22 mouse cellular contexts compared by ENCODE assay signal in the genomic region with DNA sequence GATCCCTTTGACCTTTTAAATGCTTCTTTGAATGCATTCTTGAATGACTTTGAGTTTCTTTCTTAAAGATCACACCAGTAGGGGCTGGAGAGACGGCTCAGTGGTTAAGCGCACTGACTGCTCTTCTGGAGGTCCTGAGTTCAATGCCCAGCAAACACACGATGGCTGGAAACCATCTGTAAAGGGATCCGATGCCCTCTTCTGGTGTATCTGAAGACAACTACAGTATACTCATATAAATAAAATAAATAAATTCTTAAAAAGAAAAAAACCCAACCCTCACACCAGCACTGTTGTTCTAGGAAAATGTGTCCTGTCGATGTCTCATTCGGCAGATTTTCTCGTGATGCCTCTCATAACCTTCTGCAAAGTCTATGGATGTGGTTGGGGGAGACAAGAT.
A peak's percentile ranks its signal among the peaks of the same experiment; 100 is the strongest.
DNase-seq lines count a peak whose midpoint lies in the region; ATAC-seq and TF ChIP-seq lines count a peak whose summit lies in the region.
"Had no signal": no experiment of that assay in that cellular context is flagged by ENCODE, and none has a peak within 500 bp of the region (broad histone marks: within the 10 kb centered on the region; RNA-seq: fewer than 3 reads in every experiment).

No protein-coding gene starts in this region.

- H3K4me2 ChIP-seq in liver, postnatal 0 days (ENCODE audit: low read depth, low read length): no peak overlapping the region
- H3K4me2 ChIP-seq in liver, embryonic 11.5 days: no peak overlapping the region
- H3K4me2 ChIP-seq in stomach, postnatal 0 days (replicated peaks; ENCODE audit: low read depth): no peak overlapping the region
- H3K4me2 ChIP-seq: forebrain, embryonic 12.5 days; limb, embryonic 12.5 days; liver, embryonic 13.5 days had no signal

- no peak for DNase-seq in gastrocnemius, adult 2 months
- DNase-seq in gastrocnemius, postnatal 36 days: no peak
- no peak for DNase-seq in liver, postnatal 0 days
- DNase-seq in liver, embryonic 11.5 days (ENCODE audit: low spot score): no peak
- DNase-seq in Patski (ENCODE audit: low read depth, low spot score): no peak
- no peak for DNase-seq in stomach, postnatal 0 days (ENCODE audit: low spot score)
- DNase-seq in right cerebral cortex, postnatal 36 days (ENCODE audit: low spot score in 2 of 2): no peak
- DNase-seq: adrenal gland, postnatal 25 days; B cell, adult 2 months; cerebellum, adult 2 months; cerebellum, postnatal 36 days; gastrocnemius, postnatal 25 days; kidney, adult 18-20 months; liver, embryonic 13.5 days; midbrain, embryonic 14.5 days; right cerebral cortex, postnatal 25 days; thymus, postnatal 14 days had no signal

- POLR2A ChIA-PET in Patski (lab: Charles Lee): no interaction called here

- no peak overlapping the region for H3K9ac ChIP-seq in liver, postnatal 0 days (replicated peaks)
- H3K9ac ChIP-seq in liver, embryonic 11.5 days (ENCODE audit: low read depth, low read length): no peak overlapping the region
- H3K9ac ChIP-seq in stomach, postnatal 0 days (ENCODE audit: low read length): no peak overlapping the region
- H3K9ac ChIP-seq: forebrain, embryonic 12.5 days; limb, embryonic 12.5 days; liver, embryonic 13.5 days had no signal

- in situ Hi-C loops in Patski (cut with MboI; ENCODE audit: low pct_unique_long_range_greater_than_20kb): no loop called here

- no peak for ATAC-seq in liver, postnatal 0 days
- ATAC-seq in liver, embryonic 11.5 days (replicated peaks; ENCODE audit: low FRiP score): no peak
- ATAC-seq in Patski: no peak
- ATAC-seq in stomach, postnatal 0 days (ENCODE audit: low FRiP score, low TSS enrichment): no peak
- ATAC-seq: hindbrain, postnatal 0 days had no signal

- H3K36me3 ChIP-seq in liver, postnatal 0 days (replicated peaks; ENCODE audit: insufficient read depth, low read length): no peaks in the 10 kb centered on the region
- no peaks in the 10 kb centered on the region for H3K36me3 ChIP-seq in liver, embryonic 11.5 days (ENCODE audit: control insufficient read depth, insufficient read depth, low read length)
- no peaks in the 10 kb centered on the region for H3K36me3 ChIP-seq in stomach, postnatal 0 days (ENCODE audit: control insufficient read depth, insufficient read depth, low read length)
- H3K36me3 ChIP-seq: forebrain, embryonic 12.5 days; hindbrain, embryonic 10.5 days; limb, embryonic 12.5 days; liver, embryonic 13.5 days had no signal

- H3K4me3 ChIP-seq in gastrocnemius, adult 2 months: no peak overlapping the region
- no peak overlapping the region for H3K4me3 ChIP-seq in liver, postnatal 0 days (ENCODE audit: low read depth, low read length)
- H3K4me3 ChIP-seq in liver, embryonic 11.5 days (ENCODE audit: low read depth, low read length): no peak overlapping the region
- no peak overlapping the region for H3K4me3 ChIP-seq in stomach, postnatal 0 days (ENCODE audit: low read depth, low read length)
- H3K4me3 ChIP-seq: forebrain, embryonic 12.5 days; hindbrain, embryonic 10.5 days; limb, embryonic 12.5 days; liver, embryonic 13.5 days; myocyte had no signal

- no peak for TF ChIP-seq EP300 in liver, postnatal 0 days (IDR thresholded peaks at IDR 0.05; ENCODE audit: low read depth)
- no peak for TF ChIP-seq EP300 in stomach, postnatal 0 days (optimal IDR thresholded peaks at IDR 0.05)

- WGBS in liver, postnatal 0 days (ENCODE audit: insufficient replicate concordance): 71% methylated on average over 7 of the region's 7 CpGs
- 80% methylated on average over 7 of the region's 7 CpGs for WGBS in liver, embryonic 11.5 days
- 86% methylated on average over 7 of the region's 7 CpGs for WGBS in stomach, postnatal 0 days

- H3K4me1 ChIP-seq in liver, postnatal 0 days (ENCODE audit: insufficient read depth): no peaks in the 10 kb centered on the region
- no peaks in the 10 kb centered on the region for H3K4me1 ChIP-seq in liver, embryonic 11.5 days (replicated peaks; ENCODE audit: control insufficient read depth, insufficient read depth, low read length)
- H3K4me1 ChIP-seq in stomach, postnatal 0 days (replicated peaks; ENCODE audit: control insufficient read depth, insufficient read depth): 0 out of 2 replicates have a peak, but pooled peaks cover 3% of the 10 kb centered on the region
- H3K4me1 ChIP-seq: forebrain, embryonic 12.5 days; limb, embryonic 12.5 days had no signal

- H3K27ac ChIP-seq in gastrocnemius, adult 2 months: no peak overlapping the region
- no peak overlapping the region for H3K27ac ChIP-seq in liver, postnatal 0 days (ENCODE audit: low read depth)
- H3K27ac ChIP-seq in liver, embryonic 11.5 days (ENCODE audit: low read depth, low read length): no peak overlapping the region
- H3K27ac ChIP-seq in stomach, postnatal 0 days (replicated peaks): no peak overlapping the region
- H3K27ac ChIP-seq: forebrain, embryonic 12.5 days; hindbrain, embryonic 10.5 days; hindbrain, postnatal 0 days; limb, embryonic 12.5 days; liver, embryonic 13.5 days had no signal

- CTCF ChIA-PET in Patski (lab: Charles Lee): interaction anchor here (1.1 to 1.7 kb wide), 3 partner anchors 11 to 80 kb away, joined by 3 to 8 read pairs (median 4); no protein-coding TSS in a partner anchor

- no peaks in the 10 kb centered on the region for H3K9me3 ChIP-seq in liver, postnatal 0 days (ENCODE audit: low read length)
- no peaks in the 10 kb centered on the region for H3K9me3 ChIP-seq in liver, embryonic 11.5 days (ENCODE audit: control insufficient read depth, low read length)
- no peaks in the 10 kb centered on the region for H3K9me3 ChIP-seq in stomach, postnatal 0 days (ENCODE audit: control insufficient read depth, low read length)
- H3K9me3 ChIP-seq: forebrain, embryonic 12.5 days; hindbrain, embryonic 10.5 days; limb, embryonic 12.5 days; liver, embryonic 13.5 days had no signal

- H3K27me3 ChIP-seq in liver, postnatal 0 days (ENCODE audit: insufficient read depth, low read length): no peaks in the 10 kb centered on the region
- no peaks in the 10 kb centered on the region for H3K27me3 ChIP-seq in liver, embryonic 11.5 days (replicated peaks; ENCODE audit: control insufficient read depth, insufficient read depth, low read length)
- H3K27me3 ChIP-seq in Patski: no peaks in the 10 kb centered on the region
- no peaks in the 10 kb centered on the region for H3K27me3 ChIP-seq in stomach, postnatal 0 days (ENCODE audit: control insufficient read depth, insufficient read depth, low read length)
- H3K27me3 ChIP-seq: forebrain, embryonic 12.5 days; limb, embryonic 12.5 days; liver, embryonic 13.5 days had no signal

- intact Hi-C loops in gastrocnemius, adult 2 months (cut with DNase I): loop anchor here (5.0 kb wide), 1 partner anchor 79 kb away; no protein-coding TSS in a partner anchor
- intact Hi-C loops in gastrocnemius, postnatal 36 days (cut with DNase I): no loop called here

- peak; percentile 45 for TF ChIP-seq CTCF in gastrocnemius, adult 2 months (IDR thresholded peaks at IDR 0.05)
- TF ChIP-seq CTCF in liver, postnatal 0 days (IDR thresholded peaks at IDR 0.05; ENCODE audit: low read depth): peak; percentile 25; the same call in 1 of the 2 replicates
- TF ChIP-seq CTCF in Patski (IDR thresholded peaks at IDR 0.05): peak; percentile 59
- peak; percentile 37; the same call in 1 of the 2 replicates for TF ChIP-seq CTCF in stomach, postnatal 0 days (IDR thresholded peaks at IDR 0.05; ENCODE audit: low read depth)
